Mouse (Mus musculus) skeletal muscle tissue, adult 2 months (tissue): ENCODE measurements at regions not wholly inside any gene's neighbourhood (a gene's known extent, or its start where the extent isn't known, plus 50 kb on each side); places are given as distances from the start of the nearest gene placed in this dataset.

Experiments
- DNase-seq: peaks from one replicate; pipeline ENCODE4 v3.0.0-alpha.2; 2012; ENCODE audit warnings: low read depth, low spot score

GRCm38 (mm10) chr3:148336091-148336511, 654.3 kb downstream of the Adgrl2 start:
- DNase-seq = peak; percentile 6

- DNase-seq = no peak
Observed at GRCm38 (mm10) chr3:148335654-148336053, 654.7 kb downstream of the Adgrl2 start.

- DNase-seq = no peak
Observed at GRCm38 (mm10) chr3:148324911-148325621, 665.3 kb downstream of the Adgrl2 start.

GRCm38 (mm10) chr3:148321894-148322293, 668.5 kb downstream of the Adgrl2 start:
- DNase-seq = no peak

GRCm38 (mm10) chr3:148316198-148316597, 674.2 kb downstream of the Adgrl2 start:
- no peak for DNase-seq

GRCm38 (mm10) chr3:148315286-148315685, 675.1 kb downstream of the Adgrl2 start:
- no peak for DNase-seq

- no peak for DNase-seq
Observed at GRCm38 (mm10) chr3:148295515-148295914, 694.8 kb downstream of the Adgrl2 start.

GRCm38 (mm10) chr3:148278978-148279377, 711.4 kb downstream of the Adgrl2 start:
- DNase-seq = no peak

GRCm38 (mm10) chr3:148272159-148272848, 718.1 kb downstream of the Adgrl2 start:
- DNase-seq = no peak

- DNase-seq = no peak
Observed at GRCm38 (mm10) chr3:148268812-148269211, 721.5 kb downstream of the Adgrl2 start.

GRCm38 (mm10) chr3:148259211-148259610, 731.1 kb downstream of the Adgrl2 start:
- no peak for DNase-seq

- peak; percentile 88 for DNase-seq
Observed at GRCm38 (mm10) chr3:148248617-148249016, 741.7 kb downstream of the Adgrl2 start.

GRCm38 (mm10) chr3:148246786-148247185, 743.6 kb downstream of the Adgrl2 start:
- DNase-seq = no peak

- DNase-seq = no peak
Observed at GRCm38 (mm10) chr3:148238093-148238492, 752.3 kb downstream of the Adgrl2 start.

- no peak for DNase-seq
Observed at GRCm38 (mm10) chr3:148237555-148237954, 752.8 kb downstream of the Adgrl2 start.

GRCm38 (mm10) chr3:148233616-148234015, 756.7 kb downstream of the Adgrl2 start:
- DNase-seq = no peak

- DNase-seq = no peak
Observed at GRCm38 (mm10) chr3:148229192-148229591, 761.2 kb downstream of the Adgrl2 start.

- DNase-seq = peak; percentile 39
Observed at GRCm38 (mm10) chr3:148228002-148228707, 762.2 kb downstream of the Adgrl2 start.

- DNase-seq = no peak
Observed at GRCm38 (mm10) chr3:148220826-148221225, 769.5 kb downstream of the Adgrl2 start.

- DNase-seq = no peak
Observed at GRCm38 (mm10) chr3:148220024-148220590, 770.2 kb downstream of the Adgrl2 start.

GRCm38 (mm10) chr3:148202148-148202547, 788.2 kb downstream of the Adgrl2 start:
- DNase-seq = peak; percentile 6

- no peak for DNase-seq
Observed at GRCm38 (mm10) chr3:148186704-148187103, 803.7 kb downstream of the Adgrl2 start.
